Mouse (Mus musculus) G1E (cell line): ENCODE results near the gene Gm10721. TPM values are rescaled to one million over a fixed set of nuclear protein-coding genes. Genes with fewer than 3 reads are reported as not detected.
"Not testable (repeated sequence)": the region's sequence is repeated elsewhere in the genome, so short reads cannot be mapped to it uniquely, and the experiment has no call there.

Experiments used
- ATAC-seq: 2 replicates; pipeline ENCODE4 v1.8.0; 2016; ENCODE audit warnings: mild to moderate bottlenecking; ENCODE audit not compliant: insufficient number of reproducible peaks, poor library complexity, low FRiP score, severe bottlenecking; ENCODE audit errors: extremely low read depth
- DNase-seq: peaks from one replicate; pipeline ENCODE4 v3.0.0; 2012; ENCODE audit warnings: low spot score
- H3K27me3 ChIP-seq: 2 replicates; pipeline ENCODE4 v1.6.1; 2012; ENCODE audit warnings: mild to moderate bottlenecking, low read length, inconsistent platforms; ENCODE audit not compliant: insufficient read depth
- H3K36me3 ChIP-seq: replicated peaks from 2 replicates; pipeline ENCODE3; 2012; ENCODE audit warnings: mild to moderate bottlenecking, inconsistent platforms
- H3K4me1 ChIP-seq: 2 replicates; pipeline ENCODE4 v1.6.1; 2012; ENCODE audit warnings: low read depth, low read length, inconsistent platforms, mixed read lengths; ENCODE audit not compliant: insufficient read depth
- H3K4me3 ChIP-seq: 2 replicates; pipeline ENCODE4 v1.5.1; 2012; ENCODE audit warnings: low read depth, mild to moderate bottlenecking, inconsistent platforms, low read length, moderate library complexity, mixed read lengths
- H3K9me3 ChIP-seq: replicated peaks from 2 replicates; pipeline ENCODE4 v1.6.1; 2012; ENCODE audit warnings: inconsistent platforms
- polyA plus RNA-seq: library from polyadenylated mRNA; stranded (reverse); fragments of >175 nt; gene quantifications from 2 replicates; pipeline ENCODE4 v1.2.3, GENCODE M21; 2012
- total RNA-seq, 2 experiments: library from RNA; stranded (forward) in 1 of 2; stranded (reverse) in 1 of 2; fragments of 200-1000 nt in 1 of 2; fragments of >200 nt in 1 of 2; fragmentation: Nextera tagmentation in 1 of 2; gene quantifications; 2 replicates each; pipeline ENCODE4 v1.2.3; 2014 to 2017

Gene Gm10721
- total RNA-seq (2014; fragmentation: Nextera tagmentation) (not detected in 2 replicates), total RNA-seq (2017) (17.5 and 19.1 TPM in 2 replicates), polyA plus RNA-seq (0.11 TPM in 2 replicates)

DNA sequence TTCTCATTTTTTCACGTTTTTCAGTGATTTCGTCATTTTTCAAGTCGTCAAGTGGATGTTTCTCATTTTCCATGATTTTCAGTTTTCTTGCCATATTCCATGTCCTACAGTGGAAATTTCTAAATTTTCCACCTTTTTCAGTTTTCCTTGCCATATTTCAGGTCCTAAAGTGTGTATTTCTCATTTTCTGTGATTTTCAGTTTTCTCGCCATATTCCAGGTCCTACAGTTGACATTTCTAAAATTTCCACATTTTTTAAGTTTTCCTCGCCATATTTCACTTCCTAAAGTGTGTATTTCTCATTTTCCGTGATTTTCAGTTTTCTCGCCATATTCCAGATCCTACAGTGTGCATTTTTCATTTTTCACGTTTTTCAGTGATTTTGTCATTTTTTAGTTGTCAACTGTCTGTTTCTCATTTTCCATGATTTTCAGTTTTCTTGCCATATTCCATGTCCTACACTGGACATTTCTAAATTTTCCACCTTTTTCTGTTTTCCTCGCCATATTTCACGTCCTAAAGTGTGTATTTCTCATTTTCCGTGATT lies at the start of gene Gm10721:
Gm10721 (plus strand) TSS at position 408 of the 547 bp plus-strand sequence.
- not testable (repeated sequence) for H3K4me3 ChIP-seq, H3K27me3 ChIP-seq, H3K9me3 ChIP-seq, DNase-seq, H3K4me1 ChIP-seq, H3K36me3 ChIP-seq
- ATAC-seq: peak; percentile 34

DNA sequence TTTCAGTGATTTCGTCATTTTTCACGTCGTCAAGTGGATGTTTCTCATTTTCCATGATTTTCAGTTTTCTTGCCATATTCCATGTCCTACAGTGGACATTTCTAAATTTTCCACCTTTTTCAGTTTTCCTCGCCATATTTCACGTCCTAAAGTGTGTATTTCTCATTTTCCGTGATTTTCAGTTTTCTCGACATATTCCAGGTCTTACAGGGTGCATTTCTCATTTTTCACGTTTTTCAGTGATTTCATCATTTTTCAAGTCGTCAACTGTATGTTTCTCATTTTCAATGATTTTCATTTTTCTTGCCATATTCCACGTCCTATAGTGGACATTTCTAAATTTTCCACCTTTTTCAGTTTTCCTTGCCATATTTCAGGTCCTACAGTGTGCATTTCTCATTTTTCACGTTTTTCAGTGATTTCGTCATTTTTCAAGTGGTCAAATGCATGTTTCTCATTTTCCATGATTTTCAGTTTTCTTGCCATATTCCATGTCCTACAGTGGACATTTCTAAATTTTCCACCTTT lies 12.4 kb upstream of the Gm10721 start, which contains the start of gene Gm10722:
Gm10722 (plus strand) TSS at position 478 of the 528 bp plus-strand sequence.
- H3K36me3 ChIP-seq, ATAC-seq, H3K9me3 ChIP-seq, H3K27me3 ChIP-seq, H3K4me1 ChIP-seq, H3K4me3 ChIP-seq, DNase-seq: not testable (repeated sequence)

DNA sequence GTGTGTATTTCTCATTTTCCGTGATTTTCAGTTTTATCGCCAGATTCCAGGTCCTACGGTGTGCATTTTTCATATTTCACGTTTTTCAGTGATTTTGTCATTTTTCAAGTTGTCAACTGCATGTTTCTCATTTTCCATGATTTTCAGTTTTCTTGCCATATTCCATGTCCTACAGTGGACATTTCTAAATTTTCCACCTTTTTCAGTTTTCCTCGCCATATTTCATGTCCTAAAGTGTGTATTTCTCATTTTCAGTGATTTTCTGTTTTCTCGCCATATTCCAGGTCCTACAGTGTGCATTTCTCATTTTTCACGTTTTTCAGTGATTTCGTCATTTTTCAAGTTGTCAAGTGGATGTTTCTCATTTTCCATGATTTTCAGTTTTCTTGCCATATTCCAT lies 11.9 kb upstream of the Gm10721 start:
- not testable (repeated sequence) for H3K4me3 ChIP-seq, DNase-seq, H3K9me3 ChIP-seq, H3K36me3 ChIP-seq, ATAC-seq, H3K27me3 ChIP-seq, H3K4me1 ChIP-seq

DNA sequence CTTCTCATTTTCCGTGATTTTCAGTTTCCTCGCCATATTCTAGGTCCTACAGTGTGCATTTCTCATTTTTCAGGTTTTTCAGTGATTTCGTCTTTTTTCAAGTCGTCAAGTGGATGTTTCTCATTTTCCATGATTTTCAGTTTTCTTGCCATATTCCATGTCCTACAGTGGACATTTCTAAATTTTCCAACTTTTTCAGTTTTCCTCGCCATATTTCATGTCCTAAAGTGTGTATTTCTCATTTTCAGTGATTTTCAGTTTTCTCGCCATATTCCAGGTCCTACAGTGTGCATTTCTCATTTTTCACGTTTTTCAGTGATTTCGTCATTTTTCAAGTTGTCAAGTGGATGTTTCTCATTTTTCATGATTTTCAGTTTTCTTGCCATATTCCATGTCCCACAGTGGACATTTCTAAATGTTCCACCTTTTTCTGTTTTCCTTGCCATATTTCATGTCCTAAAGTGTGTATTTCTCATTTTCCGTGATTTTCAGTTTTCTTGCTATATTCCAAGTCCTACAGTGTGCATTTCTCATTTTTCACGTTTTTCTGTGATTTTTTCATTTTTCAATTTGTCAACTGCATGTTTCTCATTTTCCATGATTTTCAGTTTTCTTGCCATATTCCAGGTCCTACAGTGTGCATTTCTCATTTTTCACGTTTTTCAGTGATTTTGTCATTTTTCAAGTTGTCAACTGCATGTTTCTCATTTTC lies 10.8 kb upstream of the Gm10721 start:
- H3K9me3 ChIP-seq, H3K27me3 ChIP-seq, DNase-seq, H3K4me1 ChIP-seq, H3K4me3 ChIP-seq, H3K36me3 ChIP-seq: not testable (repeated sequence)
- peak; percentile 40 for ATAC-seq

DNA sequence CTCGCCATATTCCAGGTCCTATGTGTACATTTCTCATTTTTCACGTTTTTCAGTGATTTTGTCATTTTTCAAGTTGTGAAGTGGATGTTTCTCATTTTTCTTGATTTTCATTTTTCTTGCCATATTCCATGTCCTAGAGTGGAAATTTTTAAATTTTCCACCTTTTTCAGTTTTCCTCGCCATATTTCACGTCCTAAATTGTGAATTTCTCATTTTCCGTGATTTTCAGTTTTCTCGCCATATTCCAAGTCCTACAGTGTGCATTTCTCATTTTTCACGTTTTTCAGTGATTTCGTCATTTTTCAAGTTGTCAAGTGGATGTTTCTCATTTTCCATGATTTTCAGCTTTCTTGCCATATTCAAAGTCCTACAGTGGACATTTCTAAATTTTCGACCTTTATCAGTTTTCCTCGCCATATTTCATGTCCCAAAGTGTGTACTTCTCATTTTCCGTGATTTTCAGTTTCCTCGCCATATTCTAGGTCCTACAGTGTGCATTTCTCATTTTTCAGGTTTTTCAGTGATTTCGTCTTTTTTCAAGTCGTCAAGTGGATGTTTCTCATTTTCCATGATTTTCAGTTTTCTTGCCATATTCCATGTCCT lies 10.0 kb upstream of the Gm10721 start, which contains the start of gene Gm11168:
Gm11168 (plus strand) TSS at position 553 of the 603 bp plus-strand sequence.
- not testable (repeated sequence) for ATAC-seq, H3K36me3 ChIP-seq, H3K4me3 ChIP-seq, H3K27me3 ChIP-seq, DNase-seq, H3K4me1 ChIP-seq
- H3K9me3 ChIP-seq: peaks cover 11% of the 10 kb centered on the region

DNA sequence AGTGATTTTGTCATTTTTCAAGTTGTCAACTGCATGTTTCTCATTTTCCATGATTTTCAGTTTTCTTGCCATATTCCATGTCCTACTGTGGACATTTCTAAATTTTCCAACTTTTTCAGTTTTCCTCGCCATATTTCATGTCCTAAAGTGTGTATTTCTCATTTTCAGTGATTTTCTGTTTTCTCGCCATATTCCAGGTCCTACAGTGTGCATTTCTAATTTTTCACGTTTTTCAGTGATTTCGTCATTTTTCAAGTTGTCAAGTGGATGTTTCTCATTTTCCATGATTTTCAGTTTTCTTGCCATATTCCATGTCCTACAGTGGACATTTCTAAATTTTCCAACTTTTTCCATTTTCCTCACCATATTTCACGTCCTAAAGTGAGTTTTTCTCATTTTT lies 6.8 kb upstream of the Gm10721 start:
- not testable (repeated sequence) for H3K4me3 ChIP-seq, DNase-seq, H3K4me1 ChIP-seq, H3K36me3 ChIP-seq, H3K27me3 ChIP-seq
- H3K9me3 ChIP-seq: peaks cover 11% of the 10 kb centered on the region
- peak; percentile 30 for ATAC-seq

DNA sequence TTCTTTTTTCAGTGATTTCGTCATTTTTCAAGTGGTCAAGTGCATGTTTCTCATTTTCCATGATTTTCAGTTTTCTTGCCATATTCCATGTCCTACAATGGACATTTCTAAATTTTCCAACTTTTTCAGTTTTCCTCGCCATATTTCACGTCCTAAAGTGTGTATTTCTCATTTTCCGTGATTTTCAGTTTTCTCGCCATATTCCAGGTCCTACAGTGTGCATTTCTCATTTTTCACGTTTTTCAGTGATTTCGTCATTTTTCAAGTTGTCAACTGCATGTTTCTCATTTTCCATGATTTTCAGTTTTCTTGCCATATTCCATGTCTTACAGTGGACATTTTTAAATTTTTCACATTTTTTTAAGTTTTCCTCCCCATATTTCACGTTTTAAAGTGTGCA lies 6.3 kb upstream of the Gm10721 start:
- not testable (repeated sequence) for H3K4me1 ChIP-seq, H3K27me3 ChIP-seq, H3K36me3 ChIP-seq, ATAC-seq, DNase-seq, H3K4me3 ChIP-seq
- peaks cover 11% of the 10 kb centered on the region for H3K9me3 ChIP-seq

DNA sequence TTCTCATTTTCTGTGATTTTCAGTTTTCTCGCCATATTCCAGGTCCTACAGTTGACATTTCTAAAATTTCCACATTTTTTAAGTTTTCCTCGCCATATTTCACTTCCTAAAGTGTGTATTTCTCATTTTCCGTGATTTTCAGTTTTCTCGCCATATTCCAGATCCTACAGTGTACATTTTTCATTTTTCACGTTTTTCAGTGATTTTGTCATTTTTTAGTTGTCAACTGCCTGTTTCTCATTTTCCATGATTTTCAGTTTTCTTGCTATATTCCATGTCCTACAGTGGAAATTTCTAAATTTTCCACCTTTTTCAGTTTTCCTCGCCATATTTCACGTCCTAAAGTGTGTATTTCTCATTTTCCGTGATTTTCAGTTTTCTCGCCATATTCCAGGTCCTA lies 5.7 kb upstream of the Gm10721 start:
- H3K27me3 ChIP-seq, H3K4me3 ChIP-seq, H3K9me3 ChIP-seq, H3K4me1 ChIP-seq, H3K36me3 ChIP-seq, DNase-seq: not testable (repeated sequence)
- peak; percentile 7; the same call in 1 of the 2 replicates for ATAC-seq

DNA sequence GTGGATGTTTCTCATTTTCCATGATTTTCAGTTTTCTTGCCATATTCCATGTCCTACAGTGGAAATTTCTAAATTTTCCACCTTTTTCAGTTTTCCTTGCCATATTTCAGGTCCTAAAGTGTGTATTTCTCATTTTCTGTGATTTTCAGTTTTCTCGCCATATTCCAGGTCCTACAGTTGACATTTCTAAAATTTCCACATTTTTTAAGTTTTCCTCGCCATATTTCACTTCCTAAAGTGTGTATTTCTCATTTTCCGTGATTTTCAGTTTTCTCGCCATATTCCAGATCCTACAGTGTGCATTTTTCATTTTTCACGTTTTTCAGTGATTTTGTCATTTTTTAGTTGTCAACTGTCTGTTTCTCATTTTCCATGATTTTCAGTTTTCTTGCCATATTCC lies 3.6 kb upstream of the Gm10721 start:
- H3K4me3 ChIP-seq, DNase-seq, H3K27me3 ChIP-seq, H3K36me3 ChIP-seq, H3K4me1 ChIP-seq, H3K9me3 ChIP-seq: not testable (repeated sequence)
- ATAC-seq: peak; percentile 17

DNA sequence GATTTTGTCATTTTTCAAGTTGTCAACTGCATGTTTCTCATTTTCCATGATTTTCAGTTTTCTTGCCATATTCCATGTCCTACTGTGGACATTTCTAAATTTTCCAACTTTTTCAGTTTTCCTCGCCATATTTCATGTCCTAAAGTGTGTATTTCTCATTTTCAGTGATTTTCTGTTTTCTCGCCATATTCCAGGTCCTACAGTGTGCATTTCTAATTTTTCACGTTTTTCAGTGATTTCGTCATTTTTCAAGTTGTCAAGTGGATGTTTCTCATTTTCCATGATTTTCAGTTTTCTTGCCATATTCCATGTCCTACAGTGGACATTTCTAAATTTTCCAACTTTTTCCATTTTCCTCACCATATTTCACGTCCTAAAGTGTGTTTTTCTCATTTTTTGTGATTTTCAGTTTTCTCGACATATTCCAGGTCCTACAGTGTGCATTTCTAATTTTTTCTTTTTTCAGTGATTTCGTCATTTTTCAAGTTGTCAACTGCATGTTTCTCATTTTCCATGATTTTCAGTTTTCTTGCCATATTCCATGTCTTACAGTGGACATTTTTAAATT lies 802 bp upstream of the Gm10721 start:
- not testable (repeated sequence) for H3K36me3 ChIP-seq, DNase-seq, H3K4me1 ChIP-seq, H3K4me3 ChIP-seq, H3K27me3 ChIP-seq, H3K9me3 ChIP-seq
- peak; percentile 36; the same call in 1 of the 2 replicates for ATAC-seq

DNA sequence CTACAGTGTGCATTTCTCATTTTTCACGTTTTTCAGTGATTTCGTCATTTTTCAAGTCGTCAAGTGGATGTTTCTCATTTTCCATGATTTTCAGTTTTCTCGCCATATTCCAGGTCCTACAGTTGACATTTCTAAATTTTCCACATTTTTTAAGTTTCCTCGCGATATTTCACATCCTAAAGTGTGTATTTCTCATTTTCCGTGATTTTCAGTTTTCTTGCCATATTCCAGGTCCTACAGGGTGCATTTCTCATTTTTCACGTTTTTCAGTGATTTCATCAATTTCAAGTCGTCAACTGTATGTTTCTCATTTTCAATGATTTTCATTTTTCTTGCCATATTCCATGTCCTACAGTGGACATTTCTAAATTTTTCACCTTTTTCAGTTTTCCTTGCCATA lies 2.4 kb downstream of the Gm10721 start, which contains the start of gene Gm10720:
Gm10720 (plus strand) TSS at position 301 of the 400 bp plus-strand sequence.
- not testable (repeated sequence) for H3K9me3 ChIP-seq, H3K36me3 ChIP-seq, ATAC-seq, H3K4me3 ChIP-seq, H3K27me3 ChIP-seq, H3K4me1 ChIP-seq, DNase-seq
